Mouse (Mus musculus) limb, embryonic 14.5 days (tissue): Measurements from ENCODE around the gene Cep162. TPM values are rescaled to one million over a fixed set of nuclear protein-coding genes. Genes with fewer than 3 reads are reported as not detected.

Source experiments
- ATAC-seq: fragments of 200-750 bp; cut with Nextera tagmentation; 2 replicates; pipeline ENCODE4 v1.8.0; 2017; ENCODE audit warnings: low read depth, moderate number of reproducible peaks, moderate TSS enrichment; ENCODE audit not compliant: low FRiP score
- DNase-seq: peaks from one replicate; pipeline ENCODE4 v3.0.0-alpha.2; 2015; ENCODE audit warnings: low spot score
- H3K27ac ChIP-seq: fragments of 300-500 bp; sonication (generic); replicated peaks from 2 replicates; pipeline ENCODE4 v1.5.1; 2014; ENCODE audit warnings: low read depth, mild to moderate bottlenecking, low read length, moderate library complexity, mixed read lengths
- H3K27me3 ChIP-seq: fragments of 300-500 bp; sonication (generic); 2 replicates; pipeline ENCODE4 v1.6.1; 2014; ENCODE audit warnings: low read length, mixed read lengths; ENCODE audit not compliant: control insufficient read depth, insufficient read depth
- H3K36me3 ChIP-seq: fragments of 300-500 bp; sonication (generic); 2 replicates; pipeline ENCODE4 v1.6.1; 2014; ENCODE audit warnings: mild to moderate bottlenecking, low read length, moderate library complexity, mixed read lengths; ENCODE audit not compliant: control insufficient read depth, insufficient read depth
- H3K4me1 ChIP-seq: fragments of 300-500 bp; sonication (generic); 2 replicates; pipeline ENCODE4 v1.6.1; 2014; ENCODE audit warnings: antibody characterized with exemption, low read length, mixed read lengths; ENCODE audit not compliant: control insufficient read depth, insufficient read depth
- H3K4me2 ChIP-seq: fragments of 300-500 bp; sonication (generic); replicated peaks from 2 replicates; pipeline ENCODE4 v1.6.1; 2014; ENCODE audit warnings: low read depth, mild to moderate bottlenecking, low read length, moderate library complexity; ENCODE audit not compliant: severe bottlenecking
- H3K4me3 ChIP-seq: fragments of 300-500 bp; sonication (generic); replicated peaks from 2 replicates; pipeline ENCODE4 v1.5.1; 2014; ENCODE audit warnings: low read length
- H3K9ac ChIP-seq: fragments of 300-500 bp; sonication (generic); 2 replicates; pipeline ENCODE4 v1.6.1; 2014; ENCODE audit warnings: mild to moderate bottlenecking, low read depth, low read length, moderate library complexity; ENCODE audit not compliant: severe bottlenecking
- H3K9me3 ChIP-seq: fragments of 300-500 bp; sonication (generic); 2 replicates; pipeline ENCODE4 v1.6.1; 2016; ENCODE audit warnings: low read length; ENCODE audit not compliant: control insufficient read depth
- POLR2A ChIP-seq: fragments of 200-500 bp; IDR thresholded peaks from 2 replicates; pipeline ENCODE4 v1.8.0; 2012; ENCODE audit warnings: inconsistent platforms, mild to moderate bottlenecking, moderate library complexity, borderline replicate concordance; ENCODE audit not compliant: insufficient read depth, insufficient read length; ENCODE audit errors: extremely low read depth
- WGBS: fragments of 180-500 bp; shearing (Covaris S2); extraction: QIAGEN DNeasy Blood & Tissue Kit; methylation state at CpG from one replicate; pipeline ENCODE4 v1.1.7; 2014; 5-methylcytosine and 5-hydroxymethylcytosine counted together
- polyA plus RNA-seq, 2 experiments: library from polyadenylated mRNA; depleted of rRNA in 1 of 2; stranded (reverse) in 1 of 2; unstranded in 1 of 2; fragments of >200 nt; fragmentation: Nextera tagmentation in 1 of 2; extraction: Ambion mirVana in 1 of 2; gene quantifications; 2 replicates each; pipeline versions ENCODE4 v1.2.1 to v1.2.3; 2012 to 2014

Gene Cep162
- polyA plus RNA-seq, 2 experiments = 5.3 to 5.5 TPM

- no peaks in the 10 kb centered on the region for H3K4me1 ChIP-seq
- no peaks in the 10 kb centered on the region for H3K36me3 ChIP-seq
- H3K9me3 ChIP-seq = no peaks in the 10 kb centered on the region
- no peak overlapping the region for H3K4me3 ChIP-seq
- ATAC-seq (no peak), DNase-seq (no peak)
- no peak overlapping the region for H3K27ac ChIP-seq
- TF ChIP-seq POLR2A = no peak
- no peaks in the 10 kb centered on the region for H3K27me3 ChIP-seq
- no peak overlapping the region for H3K4me2 ChIP-seq
- 95% methylated on average over 10 of the region's 10 CpGs for WGBS
- H3K9ac ChIP-seq = no peak overlapping the region
Measured at GRCm38 (mm10) chr9:87182231-87182630, 73.1 kb downstream of the Cep162 start.

- Histone ChIP-seq H3K4me3 (no peak overlapping the region), H3K9ac (no peak overlapping the region), H3K4me1 (no peaks in the 10 kb centered on the region), H3K27ac (no peak overlapping the region), H3K9me3 (no peaks in the 10 kb centered on the region), H3K4me2 (no peak overlapping the region), H3K36me3 (no peaks in the 10 kb centered on the region), H3K27me3 (no peaks in the 10 kb centered on the region)
- DNase-seq (no peak), ATAC-seq (no peak)
- no peak for TF ChIP-seq POLR2A
- WGBS = 51% methylated on average over 7 of the region's 7 CpGs
Measured at GRCm38 (mm10) chr9:87178534-87178933, 76.8 kb downstream of the Cep162 start.

GRCm38 (mm10) chr9:87171517-87171916, 83.8 kb downstream of the Cep162 start:
- Histone ChIP-seq H3K27me3 (no peaks in the 10 kb centered on the region), H3K27ac (no peak overlapping the region), H3K4me2 (no peak overlapping the region), H3K9ac (no peak overlapping the region), H3K36me3 (no peaks in the 10 kb centered on the region), H3K4me1 (no peaks in the 10 kb centered on the region), H3K9me3 (no peaks in the 10 kb centered on the region), H3K4me3 (no peak overlapping the region)
- 81% methylated on average over 3 of the region's 3 CpGs for WGBS
- TF ChIP-seq POLR2A = no peak
- ATAC-seq = no peak
- no peak for DNase-seq

- Histone ChIP-seq H3K4me1 (no peaks in the 10 kb centered on the region), H3K4me3 (no peak overlapping the region)
- ATAC-seq = no peak
Measured at GRCm38 (mm10) chr9:87170891-87171290, 84.4 kb downstream of the Cep162 start.

GRCm38 (mm10) chr9:87169144-87169543, 86.2 kb downstream of the Cep162 start:
- Histone ChIP-seq H3K4me2 (no peak overlapping the region), H3K36me3 (no peaks in the 10 kb centered on the region), H3K9me3 (no peaks in the 10 kb centered on the region), H3K27me3 (no peaks in the 10 kb centered on the region), H3K27ac (no peak overlapping the region), H3K4me3 (no peak overlapping the region), H3K4me1 (no peaks in the 10 kb centered on the region), H3K9ac (no peak overlapping the region)
- WGBS = 91% methylated on average over 12 of the region's 12 CpGs
- DNase-seq (no peak), ATAC-seq (no peak)
- no peak for TF ChIP-seq POLR2A

More at GRCm38 (mm10) chr9:87170891-87171290, 84.4 kb downstream of the Cep162 start:
- Histone ChIP-seq H3K9ac (no peak overlapping the region), H3K4me2 (no peak overlapping the region), H3K9me3 (no peaks in the 10 kb centered on the region), H3K27ac (no peak overlapping the region), H3K27me3 (no peaks in the 10 kb centered on the region), H3K36me3 (no peaks in the 10 kb centered on the region)
- no peak for DNase-seq
- no peak for TF ChIP-seq POLR2A
- 68% methylated on average over 3 of the region's 3 CpGs for WGBS

- Histone ChIP-seq H3K27me3 (no peaks in the 10 kb centered on the region), H3K36me3 (no peaks in the 10 kb centered on the region), H3K27ac (no peak overlapping the region), H3K4me1 (no peaks in the 10 kb centered on the region), H3K9me3 (no peaks in the 10 kb centered on the region), H3K4me3 (no peak overlapping the region), H3K9ac (no peak overlapping the region), H3K4me2 (no peak overlapping the region)
- no peak for ATAC-seq
- 67% methylated on average over 3 of the region's 3 CpGs for WGBS
- DNase-seq = no peak
- no peak for TF ChIP-seq POLR2A
Measured at GRCm38 (mm10) chr9:87168051-87168450, 87.3 kb downstream of the Cep162 start.
